Mouse (Mus musculus): ENCODE measurements around the gene Fgfr2. TPM values are rescaled to one million over a fixed set of nuclear protein-coding genes. Genes with fewer than 3 reads are reported as not detected.

The Fgfr2 gene
- polyA plus RNA-seq, 1 experiment from 2014 or later: 99.3 TPM

GRCm38 (mm10) chr7:130969076-130969475 is 2154.1 kb downstream of the Fgfr2 start:
- Histone ChIP-seq H3K27me3 (ENCODE audit: low read depth, poor library complexity, severe bottlenecking) (no peaks in the 10 kb centered on the region), H3K4me3 (no peak overlapping the region), H3K9me3 (replicated peaks) (no peaks in the 10 kb centered on the region), H3K27ac (replicated peaks) (no peak overlapping the region), H3K4me1 (peaks cover 17% of the 10 kb centered on the region), H3K36me3 (no peaks in the 10 kb centered on the region)
- no peak for DNase-seq (ENCODE audit: low spot score)
- 89% methylated on average over 5 of the region's 5 CpGs for WGBS

- peak overlapping the region; percentile 1; the same call in 1 of the 2 replicates for H3K27ac ChIP-seq (replicated peaks)
- H3K9me3 ChIP-seq (replicated peaks): no peaks in the 10 kb centered on the region
- 77% methylated on average over 7 of the region's 7 CpGs for WGBS
- H3K4me3 ChIP-seq: no peak overlapping the region
- DNase-seq (ENCODE audit: low spot score): no peak
- no peaks in the 10 kb centered on the region for H3K36me3 ChIP-seq
- H3K27me3 ChIP-seq (ENCODE audit: low read depth, poor library complexity, severe bottlenecking): no peaks in the 10 kb centered on the region
- peaks cover 17% of the 10 kb centered on the region for H3K4me1 ChIP-seq
These were observed 2154.6 kb downstream of the Fgfr2 start for GRCm38 (mm10) chr7:130968537-130968936.

GRCm38 (mm10) chr7:130967901-130968300 is 2155.2 kb downstream of the Fgfr2 start:
- H3K4me1 ChIP-seq: peaks cover 17% of the 10 kb centered on the region
- no peak overlapping the region for H3K27ac ChIP-seq (replicated peaks)
- WGBS: 94% methylated on average over 6 of the region's 6 CpGs
- no peaks in the 10 kb centered on the region for H3K9me3 ChIP-seq (replicated peaks)
- H3K4me3 ChIP-seq: no peak overlapping the region
- no peaks in the 10 kb centered on the region for H3K27me3 ChIP-seq (ENCODE audit: low read depth, poor library complexity, severe bottlenecking)
- DNase-seq (ENCODE audit: low spot score): no peak
- no peaks in the 10 kb centered on the region for H3K36me3 ChIP-seq

GRCm38 (mm10) chr7:130966876-130967275 is 2156.3 kb downstream of the Fgfr2 start:
- 78% methylated on average over 6 of the region's 6 CpGs for WGBS
- Histone ChIP-seq H3K27ac (replicated peaks) (no peak overlapping the region), H3K36me3 (no peaks in the 10 kb centered on the region), H3K4me3 (no peak overlapping the region), H3K9me3 (replicated peaks) (no peaks in the 10 kb centered on the region), H3K4me1 (peaks cover 17% of the 10 kb centered on the region), H3K27me3 (ENCODE audit: low read depth, poor library complexity, severe bottlenecking) (no peaks in the 10 kb centered on the region)
- DNase-seq (ENCODE audit: low spot score): no peak

- Histone ChIP-seq H3K36me3 (no peaks in the 10 kb centered on the region), H3K27ac (replicated peaks) (no peak overlapping the region), H3K27me3 (ENCODE audit: low read depth, poor library complexity, severe bottlenecking) (no peaks in the 10 kb centered on the region), H3K4me1 (peaks cover 17% of the 10 kb centered on the region), H3K9me3 (replicated peaks) (no peaks in the 10 kb centered on the region), H3K4me3 (no peak overlapping the region)
- no peak for DNase-seq (ENCODE audit: low spot score)
- 77% methylated on average over 5 of the region's 5 CpGs for WGBS
These were observed 2156.7 kb downstream of the Fgfr2 start for GRCm38 (mm10) chr7:130966451-130966850.

GRCm38 (mm10) chr7:130965909-130966365 is 2157.2 kb downstream of the Fgfr2 start:
- peak; percentile 27 for DNase-seq (ENCODE audit: low spot score)
- Histone ChIP-seq H3K27me3 (ENCODE audit: low read depth, poor library complexity, severe bottlenecking) (no peaks in the 10 kb centered on the region), H3K9me3 (replicated peaks) (no peaks in the 10 kb centered on the region), H3K27ac (replicated peaks) (peak overlapping the region; percentile 59; the same call in 1 of the 2 replicates), H3K4me3 (no peak overlapping the region), H3K4me1 (peaks cover 17% of the 10 kb centered on the region), H3K36me3 (no peaks in the 10 kb centered on the region)
- 65% methylated on average over 4 of the region's 4 CpGs for WGBS

GRCm38 (mm10) chr7:130965396-130965795 is 2157.8 kb downstream of the Fgfr2 start:
- H3K4me3 ChIP-seq: no peak overlapping the region
- no peaks in the 10 kb centered on the region for H3K36me3 ChIP-seq
- H3K27me3 ChIP-seq (ENCODE audit: low read depth, poor library complexity, severe bottlenecking): no peaks in the 10 kb centered on the region
- H3K27ac ChIP-seq (replicated peaks): no peak overlapping the region; the same call in 1 of the 2 replicates
- H3K4me1 ChIP-seq: peaks cover 17% of the 10 kb centered on the region
- no peak for DNase-seq (ENCODE audit: low spot score)
- WGBS: 91% methylated on average over 4 of the region's 4 CpGs
- H3K9me3 ChIP-seq (replicated peaks): no peaks in the 10 kb centered on the region

GRCm38 (mm10) chr7:130964686-130965085 is 2158.5 kb downstream of the Fgfr2 start:
- H3K36me3 ChIP-seq: no peaks in the 10 kb centered on the region
- H3K9me3 ChIP-seq (replicated peaks): no peaks in the 10 kb centered on the region
- WGBS: 81% methylated on average over 5 of the region's 5 CpGs
- no peaks in the 10 kb centered on the region for H3K27me3 ChIP-seq (ENCODE audit: low read depth, poor library complexity, severe bottlenecking)
- DNase-seq (ENCODE audit: low spot score): no peak
- no peak overlapping the region for H3K4me3 ChIP-seq
- H3K4me1 ChIP-seq: peaks cover 17% of the 10 kb centered on the region
- no peak overlapping the region for H3K27ac ChIP-seq (replicated peaks)

GRCm38 (mm10) chr7:130961429-130961828 is 2161.7 kb downstream of the Fgfr2 start:
- Histone ChIP-seq H3K9me3 (replicated peaks) (no peaks in the 10 kb centered on the region), H3K27me3 (ENCODE audit: low read depth, poor library complexity, severe bottlenecking) (no peaks in the 10 kb centered on the region), H3K27ac (replicated peaks) (no peak overlapping the region), H3K36me3 (no peaks in the 10 kb centered on the region), H3K4me1 (peaks cover 18% of the 10 kb centered on the region), H3K4me3 (no peak overlapping the region)
- WGBS: 94% methylated on average over 6 of the region's 6 CpGs
- DNase-seq (ENCODE audit: low spot score): no peak

GRCm38 (mm10) chr7:130959868-130960267 is 2163.3 kb downstream of the Fgfr2 start:
- H3K27me3 ChIP-seq (ENCODE audit: low read depth, poor library complexity, severe bottlenecking): no peaks in the 10 kb centered on the region
- no peak overlapping the region for H3K27ac ChIP-seq (replicated peaks)
- H3K4me1 ChIP-seq: peaks cover 5% of the 10 kb centered on the region; the same call in 1 of the 2 replicates
- no peak for DNase-seq (ENCODE audit: low spot score)
- WGBS: 58% methylated on average over 7 of the region's 7 CpGs
- H3K4me3 ChIP-seq: no peak overlapping the region
- H3K9me3 ChIP-seq (replicated peaks): no peaks in the 10 kb centered on the region; the same call in 1 of the 2 replicates
- no peaks in the 10 kb centered on the region for H3K36me3 ChIP-seq

- no peaks in the 10 kb centered on the region for H3K36me3 ChIP-seq
- no peak overlapping the region for H3K27ac ChIP-seq (replicated peaks)
- WGBS: 68% methylated on average over 7 of the region's 7 CpGs
- H3K4me3 ChIP-seq: no peak overlapping the region
- no peaks in the 10 kb centered on the region for H3K27me3 ChIP-seq (ENCODE audit: low read depth, poor library complexity, severe bottlenecking)
- no peak for DNase-seq (ENCODE audit: low spot score)
- no peaks in the 10 kb centered on the region; the same call in 1 of the 2 replicates for H3K9me3 ChIP-seq (replicated peaks)
- peaks cover 5% of the 10 kb centered on the region; the same call in 1 of the 2 replicates for H3K4me1 ChIP-seq
These were observed 2164.6 kb downstream of the Fgfr2 start for GRCm38 (mm10) chr7:130958551-130958950.

GRCm38 (mm10) chr7:130954177-130954601 is 2169.0 kb downstream of the Fgfr2 start:
- 88% methylated on average over 10 of the region's 10 CpGs for WGBS
- H3K36me3 ChIP-seq: no peaks in the 10 kb centered on the region
- H3K4me3 ChIP-seq: no peak overlapping the region
- no peak overlapping the region for H3K27ac ChIP-seq (replicated peaks)
- H3K9me3 ChIP-seq (replicated peaks): no peaks in the 10 kb centered on the region; the same call in 1 of the 2 replicates
- no peaks in the 10 kb centered on the region for H3K27me3 ChIP-seq (ENCODE audit: low read depth, poor library complexity, severe bottlenecking)
- H3K4me1 ChIP-seq: peaks cover 5% of the 10 kb centered on the region; the same call in 1 of the 2 replicates
- DNase-seq (ENCODE audit: low spot score): no peak

- no peak for DNase-seq (ENCODE audit: low spot score)
- no peaks in the 10 kb centered on the region for H3K36me3 ChIP-seq
- no peaks in the 10 kb centered on the region for H3K27me3 ChIP-seq (ENCODE audit: low read depth, poor library complexity, severe bottlenecking)
- peaks cover 2% of the 10 kb centered on the region; the same call in 1 of the 2 replicates for H3K4me1 ChIP-seq
- H3K4me3 ChIP-seq: no peak overlapping the region
- H3K9me3 ChIP-seq (replicated peaks): no peaks in the 10 kb centered on the region; the same call in 1 of the 2 replicates
- WGBS: 91% methylated on average over 10 of the region's 10 CpGs
- H3K27ac ChIP-seq (replicated peaks): no peak overlapping the region
These were observed 2169.8 kb downstream of the Fgfr2 start for GRCm38 (mm10) chr7:130953376-130953775.
